Mouse (Mus musculus) ES-Bruce4 (cell line): ENCODE results near the gene Amph. TPM values are rescaled to one million over a fixed set of nuclear protein-coding genes. Genes with fewer than 3 reads are reported as not detected.

Experiments used
- H3K27ac ChIP-seq: 2 replicates; pipeline ENCODE4 v1.5.1; 2012; ENCODE audit warnings: low read length, inconsistent platforms; ENCODE audit not compliant: insufficient read depth
- H3K27me3 ChIP-seq: 2 replicates; pipeline ENCODE4 v1.6.1; 2012; ENCODE audit warnings: mild to moderate bottlenecking, low read length, inconsistent platforms; ENCODE audit not compliant: control insufficient read depth, poor library complexity, insufficient read depth, severe bottlenecking
- H3K36me3 ChIP-seq: 2 replicates; pipeline ENCODE4 v1.6.1; 2012; ENCODE audit warnings: inconsistent platforms, mild to moderate bottlenecking, low read length, moderate library complexity; ENCODE audit not compliant: control insufficient read depth, poor library complexity, insufficient read depth, severe bottlenecking
- H3K4me1 ChIP-seq: one replicate; pipeline ENCODE4 v1.8.1; 2011; ENCODE audit warnings: low read length; ENCODE audit not compliant: control insufficient read depth, insufficient read depth
- H3K4me3 ChIP-seq: 2 replicates; pipeline ENCODE4 v1.5.1; 2011; ENCODE audit warnings: low read depth, mild to moderate bottlenecking, low read length
- H3K9ac ChIP-seq: 2 replicates; pipeline ENCODE4 v1.6.1; 2012; ENCODE audit warnings: low read depth, mild to moderate bottlenecking, inconsistent platforms; ENCODE audit not compliant: poor library complexity, severe bottlenecking
- H3K9me3 ChIP-seq: replicated peaks from 2 replicates; pipeline ENCODE4 v1.6.1; 2012; ENCODE audit warnings: mild to moderate bottlenecking, low read length, inconsistent platforms; ENCODE audit not compliant: control insufficient read depth, poor library complexity, insufficient read depth, severe bottlenecking
- CTCF ChIP-seq: IDR thresholded peaks from one replicate; pipeline ENCODE4 v1.8.1; 2011; ENCODE audit warnings: low read depth, low read length
- EP300 ChIP-seq: IDR thresholded peaks from 2 replicates; pipeline ENCODE4 v1.6.1; 2011; ENCODE audit warnings: low read depth, low read length; ENCODE audit not compliant: insufficient read depth
- POLR2A ChIP-seq: IDR thresholded peaks from one replicate; pipeline ENCODE4 v1.8.1; 2011; ENCODE audit warnings: low read length; ENCODE audit not compliant: insufficient read depth
- polyA plus RNA-seq: library from polyadenylated mRNA; stranded (reverse); fragments of >200 nt; gene quantifications from 2 replicates; pipeline ENCODE4 v1.2.4, GENCODE M21; 2011; ENCODE audit warnings: low read depth; ENCODE audit not compliant: missing spikeins, insufficient read depth, insufficient read length

Amph gene
- polyA plus RNA-seq, 1 experiment = 13.6 TPM

GRCm38 (mm10) chr13:18987266-18987665 is 39.3 kb downstream of the Amph start:
- TF ChIP-seq CTCF (no peak), EP300 (no peak), POLR2A (no peak)
- Histone ChIP-seq H3K27ac (no peak overlapping the region), H3K36me3 (no peaks in the 10 kb centered on the region), H3K9ac (no peak overlapping the region), H3K27me3 (no peaks in the 10 kb centered on the region), H3K9me3 (peaks cover 4% of the 10 kb centered on the region; the same call in 1 of the 2 replicates), H3K4me1 (no peaks in the 10 kb centered on the region), H3K4me3 (no peak overlapping the region)

GRCm38 (mm10) chr13:18988323-18988722 is 40.3 kb downstream of the Amph start:
- Histone ChIP-seq H3K4me1 (no peaks in the 10 kb centered on the region), H3K9ac (no peak overlapping the region), H3K36me3 (no peaks in the 10 kb centered on the region), H3K9me3 (peaks cover 11% of the 10 kb centered on the region), H3K27me3 (no peaks in the 10 kb centered on the region), H3K4me3 (no peak overlapping the region), H3K27ac (no peak overlapping the region)
- TF ChIP-seq EP300 = no peak
- TF ChIP-seq POLR2A = no peak
- TF ChIP-seq CTCF = no peak

- TF ChIP-seq EP300 = no peak
- no peak for TF ChIP-seq POLR2A
- no peak for TF ChIP-seq CTCF
- Histone ChIP-seq H3K4me1 (no peaks in the 10 kb centered on the region), H3K27me3 (no peaks in the 10 kb centered on the region), H3K9me3 (peaks cover 15% of the 10 kb centered on the region), H3K36me3 (no peaks in the 10 kb centered on the region), H3K9ac (no peak overlapping the region), H3K27ac (no peak overlapping the region), H3K4me3 (no peak overlapping the region)
Observed at GRCm38 (mm10) chr13:18989185-18989714, 41.2 kb downstream of the Amph start.

- TF ChIP-seq EP300 (no peak), CTCF (no peak), POLR2A (no peak)
- no peaks in the 10 kb centered on the region for H3K27me3 ChIP-seq
- no peaks in the 10 kb centered on the region for H3K36me3 ChIP-seq
- no peak overlapping the region for H3K9ac ChIP-seq
- H3K27ac ChIP-seq = no peak overlapping the region
- H3K9me3 ChIP-seq = peaks cover 35% of the 10 kb centered on the region
- no peak overlapping the region for H3K4me3 ChIP-seq
- no peaks in the 10 kb centered on the region for H3K4me1 ChIP-seq
Observed at GRCm38 (mm10) chr13:19002502-19002901, 54.5 kb downstream of the Amph start.

- Histone ChIP-seq H3K4me1 (no peaks in the 10 kb centered on the region), H3K9ac (no peak overlapping the region), H3K9me3 (peaks cover 32% of the 10 kb centered on the region), H3K27me3 (no peaks in the 10 kb centered on the region), H3K4me3 (no peak overlapping the region), H3K36me3 (no peaks in the 10 kb centered on the region), H3K27ac (no peak overlapping the region)
- no peak for TF ChIP-seq POLR2A
- TF ChIP-seq CTCF = no peak
- no peak for TF ChIP-seq EP300
Observed at GRCm38 (mm10) chr13:19004406-19004805, 56.4 kb downstream of the Amph start.

GRCm38 (mm10) chr13:19008440-19008839 is 60.4 kb downstream of the Amph start:
- no peak for TF ChIP-seq EP300
- Histone ChIP-seq H3K36me3 (no peaks in the 10 kb centered on the region), H3K4me1 (no peaks in the 10 kb centered on the region), H3K4me3 (no peak overlapping the region), H3K9ac (no peak overlapping the region), H3K9me3 (peaks cover 7% of the 10 kb centered on the region; the same call in 1 of the 2 replicates), H3K27me3 (no peaks in the 10 kb centered on the region), H3K27ac (no peak overlapping the region)
